Mouse (Mus musculus): Measurements from ENCODE around the gene Lrrc75a. TPM values are rescaled to one million over a fixed set of nuclear protein-coding genes. Genes with fewer than 3 reads are reported as not detected.

Lrrc75a gene
- polyA plus RNA-seq (2012): 7.4 and 8.9 TPM in 2 replicates

DNA sequence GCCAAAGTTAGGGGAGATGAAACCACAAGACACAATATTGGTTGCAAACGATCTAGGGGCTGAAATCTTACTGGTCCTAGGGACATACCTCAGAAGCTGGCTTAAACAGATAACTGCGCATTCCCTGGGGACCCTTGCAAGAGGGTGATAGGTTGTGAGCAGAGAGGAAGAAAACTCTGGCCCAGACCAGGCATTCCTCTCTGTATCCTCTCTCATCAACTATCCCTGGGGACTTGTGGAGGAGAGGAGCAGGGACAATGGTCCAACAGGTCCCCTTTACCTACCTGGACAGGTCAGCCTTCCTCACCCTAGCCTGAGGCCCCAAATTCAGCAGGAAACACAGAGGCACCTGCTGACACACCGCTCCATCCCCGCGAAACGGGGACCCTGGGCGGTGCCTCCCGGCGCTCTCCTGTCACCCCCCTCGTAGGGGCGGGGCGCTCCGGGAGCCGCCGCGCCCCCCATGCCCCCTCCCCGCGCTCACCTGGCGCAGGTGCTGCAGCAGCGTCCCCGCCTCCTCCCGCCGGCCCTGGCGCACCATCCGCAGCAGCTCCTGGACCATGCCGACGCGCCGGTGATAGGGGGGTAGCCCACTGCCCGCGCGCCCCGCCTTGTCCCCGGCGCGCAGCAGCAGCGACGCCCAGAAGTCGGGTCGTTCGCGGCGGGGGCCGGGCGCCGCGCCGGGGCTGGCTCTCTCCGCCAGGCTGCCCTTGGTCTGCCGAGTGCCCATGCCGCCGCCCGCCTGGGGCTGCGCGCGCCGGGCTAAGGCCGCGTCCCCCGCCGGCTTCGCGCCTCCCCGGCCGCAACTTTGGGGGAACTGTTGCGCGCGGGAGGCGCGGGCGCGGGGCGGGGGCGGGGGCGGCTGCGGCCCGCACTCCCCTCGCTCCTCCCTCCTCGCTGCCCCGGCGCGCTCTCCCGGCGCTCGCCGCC, at the start of gene Lrrc75a:
Gene Lrrc75a, minus strand, starts transcription at position 863 of the 930 bp plus-strand sequence.

DNA sequence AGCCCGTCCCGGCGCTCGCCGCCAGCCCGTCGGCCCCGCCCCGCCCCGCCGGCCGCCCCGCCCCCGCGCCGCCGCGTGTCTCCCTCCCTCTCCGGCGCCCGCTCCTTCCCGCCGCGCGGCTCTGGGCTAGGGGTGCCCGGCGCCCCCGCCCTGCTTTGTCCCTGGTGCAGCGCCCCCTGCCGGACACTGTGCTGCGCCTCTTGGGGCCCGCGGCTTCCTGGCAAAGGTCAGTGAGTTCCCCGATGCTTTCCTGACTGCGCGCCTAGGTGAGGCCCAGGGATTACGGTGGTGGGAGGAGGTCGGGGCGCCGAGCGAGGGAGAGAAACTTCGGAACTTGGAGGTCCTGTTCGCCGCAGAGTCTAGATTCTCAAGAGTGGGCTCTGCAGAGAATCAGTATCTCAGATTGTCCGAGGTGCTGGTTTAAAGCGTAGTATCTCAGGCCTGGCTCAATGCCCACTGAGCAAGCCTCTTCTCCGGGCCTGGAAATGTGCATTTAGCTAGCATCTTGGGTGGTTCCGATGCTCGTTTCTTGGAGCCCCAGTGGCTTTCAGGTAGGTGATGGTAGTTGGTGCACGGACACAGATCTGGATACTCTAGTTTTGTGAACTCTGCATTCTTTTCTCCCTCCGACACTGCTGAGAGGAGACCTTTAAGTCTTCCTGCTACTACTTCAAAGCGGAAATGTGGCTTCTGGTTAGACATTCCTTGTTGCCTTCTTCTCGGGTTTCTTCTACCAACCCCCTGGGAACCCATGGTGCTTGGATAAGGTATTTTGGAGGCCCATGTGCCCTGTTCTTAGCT, 468 bp upstream of the Lrrc75a start, which contains the start of gene Mmgt2:
Gene Mmgt2, plus strand, starts transcription at position 74 of the 801 bp plus-strand sequence.

DNA sequence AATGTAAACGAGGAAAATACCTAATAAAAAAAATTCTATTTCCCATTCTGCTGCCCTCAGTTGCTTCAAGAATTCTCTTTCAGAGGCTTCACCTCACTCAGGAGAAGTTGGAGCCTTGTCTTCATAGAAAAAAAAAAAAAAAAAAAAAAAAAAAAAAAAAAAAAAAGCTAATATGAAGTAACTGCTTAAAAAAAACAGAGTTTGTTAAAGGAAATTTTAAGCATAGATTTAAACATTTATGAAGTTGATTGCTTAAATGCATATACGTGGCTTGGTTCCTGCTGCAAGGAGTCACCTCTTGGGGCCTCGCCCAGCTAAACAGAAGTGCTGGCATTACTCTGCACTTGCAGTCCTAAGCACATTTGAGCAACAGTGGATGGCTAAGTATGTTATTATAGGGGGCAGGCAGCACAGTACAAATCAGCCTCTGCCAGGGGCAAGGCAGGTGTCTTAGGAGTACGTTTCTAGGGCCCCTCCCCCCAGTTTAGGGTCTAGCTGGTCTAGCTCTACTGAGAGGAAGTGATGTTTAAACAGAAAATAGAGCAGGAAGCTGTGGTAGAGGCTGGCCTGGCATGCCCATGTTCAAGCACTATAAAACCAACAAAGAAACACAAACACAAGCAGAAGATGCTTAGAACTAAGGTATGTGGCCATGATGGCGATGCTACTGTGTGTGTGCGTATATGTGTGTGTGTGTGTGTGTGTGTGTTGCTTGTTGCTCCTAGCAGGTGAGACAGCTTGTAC, 74.2 kb downstream of the Lrrc75a start, which contains the start of gene Trpv2:
Gene Trpv2, plus strand, starts transcription at position 528 of the 744 bp plus-strand sequence.

Other genes with a start within 250 kb of the Lrrc75a start
- 4.0 and 5.2 TPM in 2 replicates for gene Pigl, start 190.1 kb downstream of the Lrrc75a start, polyA plus RNA-seq (2012)
- 104 and 123 TPM in 2 replicates for gene Ncor1, start 190.0 kb downstream of the Lrrc75a start, polyA plus RNA-seq (2012)
- 37.1 and 54.7 TPM in 2 replicates for gene Cenpv, start 109.3 kb downstream of the Lrrc75a start, polyA plus RNA-seq (2012)
- gene Ubb, start 97.4 kb downstream of the Lrrc75a start, polyA plus RNA-seq (2012): 2,889 and 3,198 TPM in 2 replicates
- 9.3 and 9.9 TPM in 2 replicates for gene Trpv2, start 74.0 kb downstream of the Lrrc75a start, polyA plus RNA-seq (2012)
- gene Mmgt2, start 141 bp upstream of the Lrrc75a start, polyA plus RNA-seq (2012): 38.2 and 44.7 TPM in 2 replicates
- 0.15 and 0.19 TPM in 2 replicates for gene Zfp287, start 83.4 kb upstream of the Lrrc75a start, polyA plus RNA-seq (2012)
- gene Gm10428, start 104.6 kb upstream of the Lrrc75a start, polyA plus RNA-seq (2012): not detected in 2 replicates
- 1.3 and 1.8 TPM in 2 replicates for gene Zfp286, start 140.9 kb upstream of the Lrrc75a start, polyA plus RNA-seq (2012)
- 34.9 and 35.6 TPM in 2 replicates for gene Trim16, start 171.7 kb upstream of the Lrrc75a start, polyA plus RNA-seq (2012)
- 0.16 TPM in 1 of 2 replicates, not detected in the other for gene Fbxw10, start 198.5 kb upstream of the Lrrc75a start, polyA plus RNA-seq (2012)
- gene Tvp23b, start 230.9 kb upstream of the Lrrc75a start, polyA plus RNA-seq (2012): 3.6 and 5.0 TPM in 2 replicates

Measured in megakaryocyte-erythroid progenitor cell, adult 5 weeks (primary cell).